Mouse (Mus musculus) neural tube, embryonic 12.5 days (tissue): ENCODE results near the gene Tmsb10. TPM values are rescaled to one million over a fixed set of nuclear protein-coding genes. Genes with fewer than 3 reads are reported as not detected.
A peak's percentile ranks its signal among the peaks of the same experiment; 100 is the strongest.

Experiments used
- ATAC-seq: fragments of 200-750 bp; cut with Nextera tagmentation; 2 replicates; pipeline ENCODE4 v1.8.0; 2017; ENCODE audit warnings: low read depth, mild to moderate bottlenecking, moderate TSS enrichment, moderate library complexity; ENCODE audit not compliant: low FRiP score
- H3K27ac ChIP-seq: fragments of 300-500 bp; sonication (generic); 2 replicates; pipeline ENCODE4 v1.5.1; 2016
- H3K27me3 ChIP-seq: fragments of 300-500 bp; sonication (generic); replicated peaks from 2 replicates; pipeline ENCODE4 v1.6.1; 2016; ENCODE audit warnings: mild to moderate bottlenecking
- H3K36me3 ChIP-seq: fragments of 300-500 bp; sonication (generic); 2 replicates; pipeline ENCODE4 v1.6.1; 2016; ENCODE audit warnings: mild to moderate bottlenecking
- H3K4me1 ChIP-seq: fragments of 300-500 bp; sonication (generic); 2 replicates; pipeline ENCODE4 v1.6.1; 2016
- H3K4me2 ChIP-seq: fragments of 300-500 bp; sonication (generic); replicated peaks from 2 replicates; pipeline ENCODE4 v1.6.1; 2016; ENCODE audit warnings: mild to moderate bottlenecking
- H3K4me3 ChIP-seq: fragments of 300-500 bp; sonication (generic); 2 replicates; pipeline ENCODE4 v1.5.1; 2016
- H3K9ac ChIP-seq: fragments of 300-500 bp; sonication (generic); 2 replicates; pipeline ENCODE4 v1.6.1; 2016; ENCODE audit warnings: mild to moderate bottlenecking
- H3K9me3 ChIP-seq: fragments of 300-500 bp; sonication (generic); 2 replicates; pipeline ENCODE4 v1.6.1; 2016; ENCODE audit warnings: mild to moderate bottlenecking
- WGBS: fragments of 180-500 bp; shearing (Covaris S2); methylation state at CpG from one replicate; pipeline ENCODE4 v1.1.7; 2016; 5-methylcytosine and 5-hydroxymethylcytosine counted together
- polyA plus RNA-seq: library from polyadenylated mRNA; unstranded; fragments of >200 nt; fragmentation: Nextera tagmentation; extraction: Ambion mirVana; gene quantifications from 2 replicates; pipeline ENCODE4 v1.2.1, GENCODE M21; 2016

The Tmsb10 gene
- polyA plus RNA-seq, 1 experiment from 2014 or later = 5,399 TPM

- Histone ChIP-seq H3K36me3 (no peaks in the 10 kb centered on the region), H3K4me2 (no peak overlapping the region), H3K9me3 (no peaks in the 10 kb centered on the region), H3K4me3 (no peak overlapping the region), H3K4me1 (no peaks in the 10 kb centered on the region), H3K27me3 (no peaks in the 10 kb centered on the region), H3K9ac (no peak overlapping the region), H3K27ac (no peak overlapping the region)
- 50% methylated on average over 3 of the region's 3 CpGs for WGBS
- no peak for ATAC-seq
Measured at GRCm38 (mm10) chr6:72969787-72970186, 11.2 kb upstream of the Tmsb10 start.

DNA sequence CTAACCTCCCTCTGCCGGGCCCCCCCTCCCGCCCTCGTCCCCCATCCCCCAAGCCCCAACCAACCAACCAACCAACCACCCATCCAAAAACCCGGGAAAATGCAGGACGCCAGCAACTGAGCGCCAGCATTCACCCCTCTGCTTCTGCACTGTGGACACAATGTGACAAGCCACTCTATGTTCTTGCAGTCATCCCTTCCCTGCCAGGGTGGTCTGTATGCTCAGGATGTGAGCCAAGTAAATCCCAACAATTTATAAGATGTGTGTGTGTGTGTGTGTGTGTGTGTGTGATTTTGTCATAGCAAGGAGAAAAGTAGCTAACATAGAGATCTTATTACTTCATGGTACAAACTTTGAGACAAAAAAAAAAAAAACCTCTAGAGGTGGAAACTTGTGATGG is 6.7 kb upstream of the Tmsb10 start:
- H3K36me3 ChIP-seq = no peaks in the 10 kb centered on the region
- H3K4me1 ChIP-seq = peaks cover 7% of the 10 kb centered on the region; the same call in 1 of the 2 replicates
- no peak for ATAC-seq
- no peaks in the 10 kb centered on the region for H3K9me3 ChIP-seq
- H3K27me3 ChIP-seq = no peaks in the 10 kb centered on the region
- no peak overlapping the region for H3K4me2 ChIP-seq
- H3K9ac ChIP-seq = no peak overlapping the region
- no peak overlapping the region for H3K4me3 ChIP-seq
- WGBS = 82% methylated on average over 6 of the region's 6 CpGs
- no peak overlapping the region for H3K27ac ChIP-seq

- Histone ChIP-seq H3K36me3 (no peaks in the 10 kb centered on the region), H3K27ac (no peak overlapping the region), H3K4me2 (no peak overlapping the region), H3K9me3 (no peaks in the 10 kb centered on the region), H3K4me3 (no peak overlapping the region), H3K4me1 (peaks cover 14% of the 10 kb centered on the region; the same call in 1 of the 2 replicates), H3K27me3 (no peaks in the 10 kb centered on the region), H3K9ac (no peak overlapping the region)
- ATAC-seq = no peak
- WGBS = 54% methylated on average over 7 of the region's 7 CpGs
Measured at GRCm38 (mm10) chr6:72962281-72962741, 3.8 kb upstream of the Tmsb10 start.

- Histone ChIP-seq H3K9ac (no peak overlapping the region), H3K36me3 (no peaks in the 10 kb centered on the region), H3K9me3 (no peaks in the 10 kb centered on the region), H3K27me3 (no peaks in the 10 kb centered on the region), H3K27ac (no peak overlapping the region), H3K4me3 (no peak overlapping the region), H3K4me2 (no peak overlapping the region), H3K4me1 (peaks cover 14% of the 10 kb centered on the region; the same call in 1 of the 2 replicates)
- ATAC-seq = no peak
- 57% methylated on average over 9 of the region's 9 CpGs for WGBS
Measured at GRCm38 (mm10) chr6:72961603-72962002, 3.1 kb upstream of the Tmsb10 start.

DNA sequence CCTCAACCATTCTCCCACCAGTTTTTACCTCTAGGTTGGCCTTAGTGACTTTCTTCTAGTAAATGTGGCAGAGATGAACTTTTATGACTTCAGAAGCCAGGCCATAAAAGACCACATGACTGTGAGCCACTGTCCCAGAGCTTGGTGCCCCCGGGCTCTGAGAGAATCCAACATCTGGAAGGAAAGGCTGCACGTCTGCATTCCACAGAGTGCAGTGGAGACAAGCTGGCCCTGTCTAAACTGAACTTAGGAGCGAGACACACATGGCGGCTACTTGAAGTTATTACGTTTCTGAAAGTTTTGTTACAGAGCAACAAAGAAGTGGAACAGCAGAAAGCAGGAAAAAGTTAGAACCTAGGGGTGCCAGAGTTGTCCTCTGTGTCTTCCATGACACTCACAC is 2.1 kb upstream of the Tmsb10 start:
- H3K27ac ChIP-seq = no peak overlapping the region
- ATAC-seq = no peak
- no peaks in the 10 kb centered on the region for H3K9me3 ChIP-seq
- no peak overlapping the region for H3K4me3 ChIP-seq
- H3K36me3 ChIP-seq = no peaks in the 10 kb centered on the region
- peaks cover 23% of the 10 kb centered on the region for H3K4me1 ChIP-seq
- no peak overlapping the region for H3K9ac ChIP-seq
- no peak overlapping the region for H3K4me2 ChIP-seq
- no peaks in the 10 kb centered on the region for H3K27me3 ChIP-seq
- 58% methylated on average over 5 of the region's 5 CpGs for WGBS

DNA sequence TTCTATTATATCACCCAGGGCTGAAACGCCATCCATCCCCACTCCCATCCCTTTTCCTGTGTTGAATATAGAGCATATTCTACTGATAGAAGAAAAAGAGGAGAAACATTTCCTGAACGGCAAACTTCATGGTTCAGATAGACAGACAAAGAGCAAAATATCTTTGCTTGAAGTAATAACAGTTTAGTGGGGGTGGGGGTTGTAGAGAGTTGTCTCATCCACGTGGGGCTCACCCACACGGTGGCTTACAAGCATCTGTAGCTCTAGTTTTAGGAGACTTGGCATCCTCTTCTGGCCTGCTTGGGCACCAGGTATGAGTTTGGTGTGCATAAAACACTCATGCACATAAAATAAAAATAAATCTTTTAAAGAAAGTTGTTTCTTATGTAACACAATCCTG is 627 bp upstream of the Tmsb10 start:
- H3K4me1 ChIP-seq = peaks cover 29% of the 10 kb centered on the region
- H3K27me3 ChIP-seq = no peaks in the 10 kb centered on the region
- H3K9ac ChIP-seq = peak overlapping the region; percentile 99
- no peak for ATAC-seq
- H3K36me3 ChIP-seq = no peaks in the 10 kb centered on the region
- peak overlapping the region; percentile 96 for H3K4me3 ChIP-seq
- peak overlapping the region; percentile 72 for H3K4me2 ChIP-seq
- H3K27ac ChIP-seq = no peak overlapping the region
- WGBS = 33% methylated on average over 4 of the region's 4 CpGs
- no peaks in the 10 kb centered on the region for H3K9me3 ChIP-seq

DNA sequence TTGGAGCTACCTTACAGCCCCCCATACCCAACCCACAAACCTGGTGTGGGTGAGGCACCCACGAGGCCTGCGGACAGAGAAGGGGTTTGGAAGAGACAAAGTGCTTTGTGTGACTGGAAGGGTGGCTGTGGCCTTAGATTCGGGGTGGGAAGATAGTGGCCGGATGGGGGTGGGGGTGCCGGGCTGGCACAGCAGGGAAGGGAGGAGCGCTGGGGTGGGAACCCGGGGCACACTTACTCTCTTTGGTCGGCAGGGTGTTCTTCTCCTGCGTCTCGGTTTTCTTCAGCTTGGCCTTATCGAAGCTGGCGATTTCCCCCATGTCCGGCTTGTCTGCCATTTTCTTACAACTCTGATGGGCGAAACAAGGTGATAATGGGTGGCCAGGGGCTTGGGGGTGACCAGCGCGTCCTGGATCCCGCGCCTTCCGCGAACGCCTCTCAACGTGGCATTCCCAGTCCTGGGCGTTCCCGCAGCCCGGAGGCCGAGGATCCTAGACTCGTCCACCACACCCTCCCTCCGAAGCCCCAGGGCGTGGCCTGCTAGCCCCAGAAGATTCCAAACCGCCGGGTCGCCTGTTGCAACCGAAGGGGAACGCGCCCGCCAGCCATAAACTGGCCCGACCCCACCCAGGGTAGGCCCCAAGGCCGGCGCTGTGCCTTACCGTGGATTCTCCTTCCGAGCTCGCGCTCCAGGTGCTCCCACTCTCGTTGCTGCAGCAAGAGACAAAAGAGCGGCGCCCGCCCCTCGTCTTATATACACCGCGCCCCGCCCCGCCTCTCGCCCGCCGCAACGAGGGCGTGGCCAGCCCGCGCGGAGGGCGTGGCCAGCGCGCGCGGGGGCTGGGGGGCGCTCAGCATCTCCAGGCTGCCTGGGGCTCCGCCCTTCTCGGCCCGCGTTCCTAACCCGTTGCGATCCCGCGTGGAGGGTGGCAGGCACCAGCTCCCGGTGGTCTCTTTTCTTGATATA is 589 bp downstream of the Tmsb10 start:
- peak overlapping the region; percentile 86; the same call in 1 of the 2 replicates for H3K27ac ChIP-seq
- peak overlapping the region; percentile 72 for H3K4me2 ChIP-seq
- H3K9ac ChIP-seq = peak overlapping the region; percentile 99
- under 1% methylated on average over 75 of the region's 75 CpGs for WGBS
- H3K27me3 ChIP-seq = no peaks in the 10 kb centered on the region
- H3K4me3 ChIP-seq = peak overlapping the region; percentile 96
- peaks cover 29% of the 10 kb centered on the region for H3K4me1 ChIP-seq
- no peaks in the 10 kb centered on the region for H3K36me3 ChIP-seq
- H3K9me3 ChIP-seq = no peaks in the 10 kb centered on the region
- ATAC-seq = peak; percentile 84

DNA sequence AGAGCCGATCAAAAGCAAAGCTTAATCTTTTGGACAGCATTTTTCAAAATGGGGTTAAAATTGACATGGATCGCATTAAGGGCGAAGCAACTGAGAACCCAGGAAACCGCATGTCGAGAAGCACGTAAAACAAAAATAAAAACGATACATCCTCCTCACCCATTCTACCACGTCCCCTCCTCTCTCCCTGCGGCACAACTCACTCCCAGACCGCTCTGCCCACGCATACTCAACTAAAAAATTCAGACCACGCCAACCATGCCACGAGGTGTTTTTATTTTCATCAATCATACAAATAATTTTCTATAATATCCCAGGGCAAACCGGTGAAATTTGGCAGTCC is 1.5 kb downstream of the Tmsb10 start:
- WGBS = 1% methylated on average over 14 of the region's 14 CpGs

GRCm38 (mm10) chr6:72956199-72957092 is 2.1 kb downstream of the Tmsb10 start:
- Histone ChIP-seq H3K4me3 (peak overlapping the region; percentile 96), H3K9me3 (no peaks in the 10 kb centered on the region), H3K27ac (peak overlapping the region; percentile 63), H3K4me1 (peaks cover 22% of the 10 kb centered on the region), H3K9ac (peak overlapping the region; percentile 99), H3K4me2 (peak overlapping the region; percentile 72), H3K27me3 (no peaks in the 10 kb centered on the region), H3K36me3 (no peaks in the 10 kb centered on the region)
- peak; percentile 26 for ATAC-seq
- 4% methylated on average over 15 of the region's 15 CpGs for WGBS

More for the DNA sequence above, 1.5 kb downstream of the Tmsb10 start:
- Histone ChIP-seq H3K27me3 (no peaks in the 10 kb centered on the region), H3K4me1 (peaks cover 22% of the 10 kb centered on the region), H3K4me3 (peak overlapping the region; percentile 96), H3K9me3 (no peaks in the 10 kb centered on the region), H3K9ac (peak overlapping the region; percentile 99), H3K27ac (peak overlapping the region; percentile 63; the same call in 1 of the 2 replicates), H3K4me2 (peak overlapping the region; percentile 72), H3K36me3 (no peaks in the 10 kb centered on the region)
- ATAC-seq = no peak

- ATAC-seq = no peak
- H3K27ac ChIP-seq = peak overlapping the region; percentile 63
- WGBS = 54% methylated on average over 8 of the region's 8 CpGs
- peak overlapping the region; percentile 99 for H3K9ac ChIP-seq
- no peaks in the 10 kb centered on the region for H3K9me3 ChIP-seq
- H3K27me3 ChIP-seq = no peaks in the 10 kb centered on the region
- peaks cover 22% of the 10 kb centered on the region for H3K4me1 ChIP-seq
- H3K4me2 ChIP-seq = peak overlapping the region; percentile 72
- no peaks in the 10 kb centered on the region for H3K36me3 ChIP-seq
- peak overlapping the region; percentile 96 for H3K4me3 ChIP-seq
Measured at GRCm38 (mm10) chr6:72955517-72956198, 2.9 kb downstream of the Tmsb10 start.

- 75% methylated on average over 7 of the region's 7 CpGs for WGBS
- no peak overlapping the region for H3K4me2 ChIP-seq
Measured at GRCm38 (mm10) chr6:72954786-72955185, 3.8 kb downstream of the Tmsb10 start.

More at GRCm38 (mm10) chr6:72954786-72955185, 3.8 kb downstream of the Tmsb10 start:
- H3K9ac ChIP-seq = no peak overlapping the region
- H3K4me3 ChIP-seq = no peak overlapping the region
- no peak for ATAC-seq
- H3K27ac ChIP-seq = no peak overlapping the region
- H3K27me3 ChIP-seq = no peaks in the 10 kb centered on the region
- no peaks in the 10 kb centered on the region for H3K9me3 ChIP-seq
- H3K4me1 ChIP-seq = peaks cover 22% of the 10 kb centered on the region
- no peaks in the 10 kb centered on the region for H3K36me3 ChIP-seq
